Mouse (Mus musculus): ENCODE measurements around the gene Smpx. TPM values are rescaled to one million over a fixed set of nuclear protein-coding genes. Genes with fewer than 3 reads are reported as not detected.

Gene Smpx
- total and polyA plus RNA-seq, 3 experiments, result 194 to 358 (median 347) TPM

GRCm38 (mm10) chrX:157754559-157754958 lies 55.8 kb downstream of the Smpx start:
- WGBS, result 63% methylated on average over 4 of the region's 4 CpGs
- Histone ChIP-seq H3K4me1 (ENCODE audit: control insufficient read depth, insufficient read depth, low read length) (no peaks in the 10 kb centered on the region), H3K27me3 (ENCODE audit: control insufficient read depth, insufficient read depth, low read length) (no peaks in the 10 kb centered on the region), H3K36me3 (ENCODE audit: control insufficient read depth, insufficient read depth, low read length) (no peaks in the 10 kb centered on the region), H3K4me3 (no peak overlapping the region), H3K27ac (no peak overlapping the region), H3K79me2 (replicated peaks; ENCODE audit: control insufficient read depth, insufficient read depth, low read length) (no peaks in the 10 kb centered on the region), H3K9ac (ENCODE audit: low read depth, low read length) (no peak overlapping the region)
- TF ChIP-seq EP300 (IDR thresholded peaks at IDR 0.05; ENCODE audit: insufficient read depth, low read depth, low read length) (no peak), POLR2A (IDR thresholded peaks at IDR 0.05; ENCODE audit: insufficient read depth, low read depth, low read length) (no peak), CTCF (IDR thresholded peaks at IDR 0.05) (no peak)
- intact Hi-C loops (cut with DNase I), result loop anchor here (10.0 kb wide), 1 partner anchor 60 kb away; the partner anchor contains the start of gene Klhl34
- no peak for DNase-seq

- intact Hi-C loops (cut with DNase I), result no loop called here
- Histone ChIP-seq H3K4me3 (no peak overlapping the region), H3K9ac (ENCODE audit: low read depth, low read length) (no peak overlapping the region), H3K79me2 (replicated peaks; ENCODE audit: control insufficient read depth, insufficient read depth, low read length) (no peaks in the 10 kb centered on the region), H3K36me3 (ENCODE audit: control insufficient read depth, insufficient read depth, low read length) (no peaks in the 10 kb centered on the region), H3K27ac (no peak overlapping the region), H3K27me3 (ENCODE audit: control insufficient read depth, insufficient read depth, low read length) (no peaks in the 10 kb centered on the region), H3K4me1 (ENCODE audit: control insufficient read depth, insufficient read depth, low read length) (no peaks in the 10 kb centered on the region)
- no peak for DNase-seq
- WGBS, result 65% methylated on average over 3 of the region's 3 CpGs
- TF ChIP-seq CTCF (IDR thresholded peaks at IDR 0.05), result no peak
- no peak for TF ChIP-seq POLR2A (IDR thresholded peaks at IDR 0.05; ENCODE audit: insufficient read depth, low read depth, low read length)
- TF ChIP-seq EP300 (IDR thresholded peaks at IDR 0.05; ENCODE audit: insufficient read depth, low read depth, low read length), result no peak
These were observed 63.8 kb downstream of the Smpx start for GRCm38 (mm10) chrX:157762542-157762941.

- TF ChIP-seq CTCF (IDR thresholded peaks at IDR 0.05), result no peak
- TF ChIP-seq EP300 (IDR thresholded peaks at IDR 0.05; ENCODE audit: insufficient read depth, low read depth, low read length), result no peak
- no peak for TF ChIP-seq POLR2A (IDR thresholded peaks at IDR 0.05; ENCODE audit: insufficient read depth, low read depth, low read length)
- no peaks in the 10 kb centered on the region for H3K79me2 ChIP-seq (replicated peaks; ENCODE audit: control insufficient read depth, insufficient read depth, low read length)
- no peak overlapping the region for H3K4me3 ChIP-seq
- no peaks in the 10 kb centered on the region for H3K4me1 ChIP-seq (ENCODE audit: control insufficient read depth, insufficient read depth, low read length)
- WGBS, result 83% methylated on average over 2 of the region's 2 CpGs
- H3K36me3 ChIP-seq (ENCODE audit: control insufficient read depth, insufficient read depth, low read length), result no peaks in the 10 kb centered on the region
- no peaks in the 10 kb centered on the region for H3K27me3 ChIP-seq (ENCODE audit: control insufficient read depth, insufficient read depth, low read length)
- H3K27ac ChIP-seq, result no peak overlapping the region
- H3K9ac ChIP-seq (ENCODE audit: low read depth, low read length), result no peak overlapping the region
- DNase-seq, result no peak
- intact Hi-C loops (cut with DNase I), result loop anchor here (10.0 kb wide), 1 partner anchor 327 kb away; no protein-coding TSS in a partner anchor
These were observed 103.0 kb downstream of the Smpx start for GRCm38 (mm10) chrX:157801669-157802068.

Other genes starting within 250 kb of the Smpx start
- gene Sms, start 206.6 kb upstream of the Smpx start, total RNA-seq (2021), result 10 to 100 TPM; 41.4 to 56.7 TPM
- 18.3 and 23.7 TPM in 2 replicates for gene Sms, start 206.6 kb upstream of the Smpx start, polyA plus RNA-seq (2012; rRNA removed)
- 1 to 10 TPM; 1.0 to 1.9 TPM for gene Yy2, start 129.9 kb upstream of the Smpx start, total RNA-seq (2021)
- not detected in 2 replicates for gene Yy2, start 129.9 kb upstream of the Smpx start, polyA plus RNA-seq (2012; rRNA removed)
- 10 to 100 TPM; 12.5 to 16.0 TPM for gene Mbtps2, start 100.2 kb upstream of the Smpx start, total RNA-seq (2021)
- gene Mbtps2, start 100.2 kb upstream of the Smpx start, polyA plus RNA-seq (2012; rRNA removed), result 9.0 and 22.4 TPM in 2 replicates
- gene Klhl34, start 119.5 kb downstream of the Smpx start, total RNA-seq (2021), result 10 to 100 TPM in 1 of 2 experiments, 1 to 10 TPM in 1; 4.9 to 10.7 TPM
- 3.6 and 3.9 TPM in 2 replicates for gene Klhl34, start 119.5 kb downstream of the Smpx start, polyA plus RNA-seq (2012; rRNA removed)

All from heart, adult 2 months (tissue).